Mouse (Mus musculus) liver, adult 2 months (tissue): ENCODE results near the gene Car12. TPM values are rescaled to one million over a fixed set of nuclear protein-coding genes. Genes with fewer than 3 reads are reported as not detected.

ENCODE experiments used
- DNase-seq: peaks from one replicate; pipeline ENCODE4 v3.0.0-alpha.2; 2011; ENCODE audit warnings: low read depth, low spot score; ENCODE audit errors: extremely low read depth
- H3K27ac ChIP-seq: fragments of 200-500 bp; replicated peaks from 2 replicates; pipeline ENCODE4 v1.5.1; 2012; ENCODE audit warnings: low read depth, mild to moderate bottlenecking, control low read depth, inconsistent platforms, low read length; ENCODE audit not compliant: insufficient read depth
- H3K27me3 ChIP-seq: fragments of 200-500 bp; 2 replicates; pipeline ENCODE4 v1.6.1; 2012; ENCODE audit warnings: mild to moderate bottlenecking, moderate library complexity, low read length, inconsistent platforms; ENCODE audit not compliant: control insufficient read depth, insufficient read depth
- H3K36me3 ChIP-seq: fragments of 200-500 bp; 2 replicates; pipeline ENCODE4 v1.6.1; 2012; ENCODE audit warnings: low read length, inconsistent platforms; ENCODE audit not compliant: control insufficient read depth, insufficient read depth
- H3K4me1 ChIP-seq: fragments of 200-500 bp; 2 replicates; pipeline ENCODE4 v1.6.1; 2011; ENCODE audit warnings: low read length; ENCODE audit not compliant: control insufficient read depth, insufficient read depth
- H3K4me3 ChIP-seq: fragments of 200-500 bp; 2 replicates; pipeline ENCODE4 v1.5.1; 2011; ENCODE audit warnings: low read depth, mild to moderate bottlenecking, control low read depth, low read length, moderate library complexity; ENCODE audit not compliant: insufficient read depth
- H3K79me2 ChIP-seq: fragments of 200-500 bp; 2 replicates; pipeline ENCODE4 v1.6.1; 2012; ENCODE audit warnings: inconsistent platforms, mild to moderate bottlenecking, low read length, moderate library complexity; ENCODE audit not compliant: control insufficient read depth, insufficient read depth
- H3K9ac ChIP-seq: fragments of 200-500 bp; 2 replicates; pipeline ENCODE4 v1.6.1; 2012; ENCODE audit warnings: low read depth, mild to moderate bottlenecking, control low read depth, inconsistent platforms, low read length
- POLR2A ChIP-seq: fragments of 200-500 bp; IDR thresholded peaks from 2 replicates; pipeline ENCODE4 v1.6.1; 2011; ENCODE audit warnings: low read length, control low read depth; ENCODE audit not compliant: insufficient read depth; ENCODE audit errors: extremely low read depth
- WGBS: fragments of 180-500 bp; shearing (Covaris S2); methylation state at CpG from one replicate; pipeline ENCODE4 v1.1.7; 2018; 5-methylcytosine and 5-hydroxymethylcytosine counted together
- polyA plus RNA-seq: library from polyadenylated mRNA; depleted of rRNA; stranded (reverse); fragments of >200 nt; gene quantifications from 2 replicates; pipeline ENCODE4 v1.2.3, GENCODE M21; 2012; rRNA removed
- total RNA-seq: library from RNA; depleted of rRNA; stranded (reverse); fragments of >200 nt; gene quantifications from 2 replicates; pipeline ENCODE4 v1.2.3, GENCODE M21; 2014; rRNA removed

The Car12 gene
- total and polyA plus RNA-seq, 2 experiments = not detected

- Histone ChIP-seq H3K4me3 (no peak overlapping the region), H3K9ac (no peak overlapping the region), H3K4me1 (no peaks in the 10 kb centered on the region), H3K27me3 (no peaks in the 10 kb centered on the region), H3K27ac (no peak overlapping the region), H3K79me2 (no peaks in the 10 kb centered on the region), H3K36me3 (no peaks in the 10 kb centered on the region)
- TF ChIP-seq POLR2A = no peak
- WGBS = 76% methylated on average over 2 of the region's 2 CpGs
- no peak for DNase-seq
Measured at GRCm38 (mm10) chr9:66813392-66813791, 99.9 kb downstream of the Car12 start.

Other genes with a start within 250 kb of the Car12 start
- 0.18 and 0.27 TPM in 2 replicates for gene Fbxl22, start 199.1 kb upstream of the Car12 start, total RNA-seq
- 0.34 and 0.39 TPM in 2 replicates for gene Fbxl22, start 199.1 kb upstream of the Car12 start, polyA plus RNA-seq
- gene Usp3, start 120.5 kb upstream of the Car12 start, total RNA-seq = 37.7 and 41.5 TPM in 2 replicates
- gene Usp3, start 120.5 kb upstream of the Car12 start, polyA plus RNA-seq = 9.8 and 11.2 TPM in 2 replicates
- gene Aph1b, start 81.8 kb downstream of the Car12 start, total RNA-seq = 2.9 and 5.0 TPM in 2 replicates
- 1.0 and 1.2 TPM in 2 replicates for gene Aph1b, start 81.8 kb downstream of the Car12 start, polyA plus RNA-seq
- 0.37 and 1.2 TPM in 2 replicates for gene Gm10647, start 83.4 kb downstream of the Car12 start, total RNA-seq
- 0.06 and 0.10 TPM in 2 replicates for gene Gm10647, start 83.4 kb downstream of the Car12 start, polyA plus RNA-seq
- gene Aph1c, start 121.0 kb downstream of the Car12 start, total RNA-seq = 0.65 and 1.5 TPM in 2 replicates
- gene Aph1c, start 121.0 kb downstream of the Car12 start, polyA plus RNA-seq = 0.43 and 0.97 TPM in 2 replicates
- gene Rab8b, start 206.0 kb downstream of the Car12 start, total RNA-seq = 4.1 and 4.3 TPM in 2 replicates
- gene Rab8b, start 206.0 kb downstream of the Car12 start, polyA plus RNA-seq = 0.85 and 1.4 TPM in 2 replicates
- gene Rps27l, start 232.4 kb downstream of the Car12 start, total RNA-seq = 474 and 535 TPM in 2 replicates
- 84.6 and 99.6 TPM in 2 replicates for gene Rps27l, start 232.4 kb downstream of the Car12 start, polyA plus RNA-seq